Mouse (Mus musculus) mammary gland, adult 2 months (tissue): ENCODE measurements around the gene Serpine1. TPM values are rescaled to one million over a fixed set of nuclear protein-coding genes. Genes with fewer than 3 reads are reported as not detected.

Experiments
- polyA plus RNA-seq: library from polyadenylated mRNA; depleted of rRNA; stranded (reverse); fragments of >200 nt; gene quantifications from 2 replicates; pipeline ENCODE4 v1.2.3, GENCODE M21; 2012; ENCODE audit warnings: low replicate concordance; rRNA removed

The Serpine1 gene
- polyA plus RNA-seq = 3.0 and 4.1 TPM in 2 replicates

GRCm38 (mm10) chr5:137072079-137072960, at the start of gene Serpine1:
Serpine1 (minus strand) TSS chr5:137072268.

DNA sequence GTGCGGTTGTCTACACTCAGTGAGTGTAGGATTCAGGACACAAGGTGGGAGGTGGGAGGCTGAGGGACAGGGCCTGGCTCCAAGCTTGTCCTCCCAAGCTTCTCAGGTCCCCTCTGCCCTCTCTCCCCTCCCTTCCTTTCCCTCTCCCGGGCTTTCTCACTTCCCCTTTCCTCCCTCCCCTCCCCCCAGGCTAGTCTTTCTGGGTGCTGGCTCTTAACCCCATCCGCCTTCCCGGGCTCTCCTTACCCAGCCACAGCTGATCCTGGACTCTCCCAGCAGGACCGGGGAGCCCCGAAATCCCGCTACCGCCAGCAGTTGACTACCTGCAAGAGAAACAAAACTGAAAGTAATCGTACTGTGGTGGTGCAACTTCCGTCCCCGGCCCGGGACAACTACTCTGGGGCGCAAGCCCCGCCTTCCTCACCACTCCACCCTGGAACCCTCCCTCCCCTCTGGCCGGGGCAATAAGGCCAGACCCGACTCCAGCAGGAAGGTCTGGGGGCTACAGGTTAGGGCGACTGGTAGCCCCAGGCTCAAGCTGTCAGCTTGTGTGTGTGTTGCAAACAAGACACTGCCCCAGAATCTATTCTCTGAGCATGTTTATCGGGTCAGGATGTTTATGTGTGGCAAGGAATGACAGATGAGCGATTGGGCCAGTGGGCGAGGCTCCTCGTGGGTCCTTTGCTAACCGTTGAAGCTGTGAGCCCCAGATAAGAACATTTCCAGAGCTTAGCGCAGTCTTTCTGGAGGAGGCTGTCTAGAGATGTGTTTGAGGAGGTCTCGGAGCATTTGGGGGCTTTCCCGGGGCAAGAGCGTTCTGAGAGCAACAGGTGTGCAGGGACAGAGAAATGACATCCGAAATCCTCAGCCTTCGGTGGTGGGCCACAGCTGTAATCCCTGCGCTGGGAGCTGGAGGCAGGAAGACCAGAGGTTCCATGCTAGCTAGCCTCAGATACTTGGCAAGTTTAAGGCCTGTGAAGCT, 44.1 kb upstream of the Serpine1 start, which contains the start of gene Trim56:
Gene Trim56 (minus strand): TSS at position 344 of the 982 bp plus-strand sequence.

GRCm38 (mm10) chr5:137045402-137046323, 26.4 kb downstream of the Serpine1 start, which contains the start of gene Ap1s1:
Ap1s1 (minus strand) TSS chr5:137046135.

GRCm38 (mm10) chr5:137026092-137026491, 46.0 kb downstream of the Serpine1 start, which contains the start of gene Vgf:
Vgf (plus strand) TSS chr5:137026392.

Other genes starting within 250 kb of the Serpine1 start
- gene Col26a1, start 189.1 kb downstream of the Serpine1 start, polyA plus RNA-seq = 1.4 and 1.6 TPM in 2 replicates
- gene Ift22, start 164.1 kb downstream of the Serpine1 start, polyA plus RNA-seq = 8.6 and 14.3 TPM in 2 replicates
- gene Fis1, start 119.0 kb downstream of the Serpine1 start, polyA plus RNA-seq = 140 and 194 TPM in 2 replicates
- 23.5 and 26.0 TPM in 2 replicates for gene Cldn15, start 105.7 kb downstream of the Serpine1 start, polyA plus RNA-seq
- 72.8 and 79.7 TPM in 2 replicates for gene Plod3, start 85.2 kb downstream of the Serpine1 start, polyA plus RNA-seq
- gene Znhit1, start 84.2 kb downstream of the Serpine1 start, polyA plus RNA-seq = 80.0 and 135 TPM in 2 replicates
- not detected in 2 replicates for gene Vgf, start 45.9 kb downstream of the Serpine1 start, polyA plus RNA-seq
- 48.3 and 50.1 TPM in 2 replicates for gene Ap1s1, start 26.1 kb downstream of the Serpine1 start, polyA plus RNA-seq
- gene Trim56, start 43.9 kb upstream of the Serpine1 start, polyA plus RNA-seq = 8.4 and 26.4 TPM in 2 replicates
- not detected in 2 replicates for gene Muc3, start 77.1 kb upstream of the Serpine1 start, polyA plus RNA-seq
- 1.5 and 2.9 TPM in 2 replicates for gene Muc3a, start 140.1 kb upstream of the Serpine1 start, polyA plus RNA-seq
- 6.3 and 11.6 TPM in 2 replicates for gene Ache, start 215.3 kb upstream of the Serpine1 start, polyA plus RNA-seq
- gene Ufsp1, start 222.4 kb upstream of the Serpine1 start, polyA plus RNA-seq = 14.8 and 18.7 TPM in 2 replicates
- 128 and 155 TPM in 2 replicates for gene Srrt, start 235.4 kb upstream of the Serpine1 start, polyA plus RNA-seq
- 62.9 and 86.1 TPM in 2 replicates for gene Trip6, start 242.1 kb upstream of the Serpine1 start, polyA plus RNA-seq